ENCODE assay signal across 32 mouse cellular contexts in the genomic region with DNA sequence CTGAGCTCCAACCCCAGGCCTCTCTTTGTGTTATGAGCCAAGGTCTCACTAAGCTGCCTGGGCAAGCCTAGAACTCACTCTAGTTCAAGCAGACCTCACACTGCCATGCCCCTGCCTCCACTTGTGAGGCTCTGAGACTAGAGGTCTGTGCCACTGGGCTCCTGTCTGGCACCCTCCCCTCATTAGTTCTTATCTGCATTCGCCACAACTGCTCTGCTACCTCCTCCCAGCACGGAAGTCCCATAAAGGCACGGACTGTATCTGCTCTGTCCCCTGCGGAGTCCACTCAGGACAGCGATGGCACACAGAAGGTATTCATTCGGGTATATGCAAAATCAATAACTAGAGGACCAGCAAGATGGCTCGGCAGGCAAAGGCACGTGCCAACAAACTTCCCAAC. TPM values are rescaled to one million over a fixed set of nuclear protein-coding genes. Genes with fewer than 3 reads are reported as not detected.
DNase-seq lines count a peak whose midpoint lies in the region; ATAC-seq lines count a peak whose summit lies in the region.
"Had no signal": no experiment of that assay in that cellular context is flagged by ENCODE, and none has a peak within 500 bp of the region (broad histone marks: within the 10 kb centered on the region; RNA-seq: fewer than 3 reads in every experiment).

No protein-coding gene starts in this region.

- no peak for DNase-seq in embryonic facial prominence, embryonic 10.5 days (ENCODE audit: low spot score)
- no peak for DNase-seq in liver, embryonic 11.5 days (ENCODE audit: low spot score)
- no peak for DNase-seq in left cerebral cortex, postnatal 25 days (ENCODE audit: low spot score in 2 of 2)
- DNase-seq in frontal cortex, postnatal 25 days (ENCODE audit: low spot score in 2 of 2): no peak
- no peak for DNase-seq in c-Kit-positive CD71-positive TER-119-positive erythroid progenitor cells, embryonic 14.5 days (ENCODE audit: low spot score)
- DNase-seq: adrenal gland, adult 2 months; B cell, adult 2 months; cerebellum, adult 11 months; cerebellum, adult 9-10 months; cerebellum, postnatal 36 days; embryo, embryonic 11 days; gastrocnemius, postnatal 14 days; heart, postnatal 14 days; kidney, adult 2 months; kidney, postnatal 36 days; layer of hippocampus, postnatal 36 days; lung, adult 2 months; lung, postnatal 10 days; right cerebral cortex, adult 18-20 months; spleen, adult 18-20 months; thymus, postnatal 14 days had no signal

- H3K4me2 ChIP-seq in liver, embryonic 11.5 days: no peak overlapping the region
- H3K4me2 ChIP-seq in liver, embryonic 16.5 days (ENCODE audit: low read depth, low read length): no peak overlapping the region
- H3K4me2 ChIP-seq: embryonic facial prominence, embryonic 15.5 days; intestine, embryonic 15.5 days; limb, embryonic 13.5 days; neural tube, embryonic 12.5 days had no signal

- 90% methylated on average over 8 of the region's 8 CpGs for WGBS in embryonic facial prominence, embryonic 10.5 days
- WGBS in liver, embryonic 11.5 days: 62% methylated on average over 8 of the region's 8 CpGs
- 40% methylated on average over 8 of the region's 8 CpGs for WGBS in liver, embryonic 16.5 days (ENCODE audit: insufficient replicate concordance)

- H3K27me3 ChIP-seq in embryonic facial prominence, embryonic 10.5 days (replicated peaks; ENCODE audit: low read depth, poor library complexity, severe bottlenecking): no peaks in the 10 kb centered on the region
- H3K27me3 ChIP-seq in liver, embryonic 11.5 days (replicated peaks; ENCODE audit: control insufficient read depth, insufficient read depth, low read length): no peaks in the 10 kb centered on the region
- H3K27me3 ChIP-seq in liver, embryonic 16.5 days (ENCODE audit: control insufficient read depth, insufficient read depth, low read depth, low read length): no peaks in the 10 kb centered on the region
- H3K27me3 ChIP-seq: embryonic facial prominence, embryonic 15.5 days; intestine, embryonic 15.5 days; limb, embryonic 13.5 days; neural tube, embryonic 12.5 days had no signal

- H3K9me3 ChIP-seq in embryonic facial prominence, embryonic 10.5 days: no peaks in the 10 kb centered on the region
- H3K9me3 ChIP-seq in liver, embryonic 11.5 days (ENCODE audit: control insufficient read depth, low read length): no peaks in the 10 kb centered on the region
- no peaks in the 10 kb centered on the region for H3K9me3 ChIP-seq in liver, embryonic 16.5 days (replicated peaks; ENCODE audit: control insufficient read depth, low read length)
- H3K9me3 ChIP-seq: embryonic facial prominence, embryonic 15.5 days; intestine, embryonic 15.5 days; limb, embryonic 13.5 days; midbrain, embryonic 10.5 days; neural tube, embryonic 12.5 days had no signal

- H3K27ac ChIP-seq in embryonic facial prominence, embryonic 10.5 days (replicated peaks): peak overlapping the region; percentile 60
- no peak overlapping the region for H3K27ac ChIP-seq in liver, embryonic 11.5 days (ENCODE audit: low read depth, low read length)
- H3K27ac ChIP-seq in liver, embryonic 16.5 days (ENCODE audit: low read length): no peak overlapping the region
- H3K27ac ChIP-seq: embryonic facial prominence, embryonic 15.5 days; hindbrain, postnatal 0 days; intestine, embryonic 15.5 days; macrophage; midbrain, embryonic 10.5 days; neural tube, embryonic 12.5 days had no signal

- no peak overlapping the region for H3K4me3 ChIP-seq in embryonic facial prominence, embryonic 10.5 days
- H3K4me3 ChIP-seq in liver, embryonic 11.5 days (ENCODE audit: low read depth, low read length): no peak overlapping the region
- H3K4me3 ChIP-seq in liver, embryonic 16.5 days (ENCODE audit: low read depth, low read length): no peak overlapping the region
- H3K4me3 ChIP-seq: embryonic facial prominence, embryonic 15.5 days; intestine, embryonic 15.5 days; limb, embryonic 13.5 days; midbrain, embryonic 10.5 days; myocyte; neural tube, embryonic 12.5 days had no signal

- H3K9ac ChIP-seq in liver, embryonic 11.5 days (ENCODE audit: low read depth, low read length): no peak overlapping the region
- H3K9ac ChIP-seq in liver, embryonic 16.5 days (ENCODE audit: low read depth, low read length): no peak overlapping the region
- H3K9ac ChIP-seq: embryonic facial prominence, embryonic 15.5 days; intestine, embryonic 15.5 days; limb, embryonic 13.5 days; neural tube, embryonic 12.5 days had no signal

- 0 out of 2 replicates have a peak, but pooled peaks have one; percentile 20 for ATAC-seq in common myeloid progenitor, adult 5-6 weeks (replicated peaks; ENCODE audit: low read depth, poor library complexity, severe bottlenecking)
- ATAC-seq in liver, embryonic 11.5 days (replicated peaks; ENCODE audit: low FRiP score): peak; percentile 73
- peak; percentile 58; the same call in 1 of the 2 replicates for ATAC-seq in liver, embryonic 16.5 days (ENCODE audit: low read depth)
- ATAC-seq: forebrain, embryonic 16.5 days; hindbrain, postnatal 0 days; intestine, embryonic 15.5 days had no signal

- H3K4me1 ChIP-seq in embryonic facial prominence, embryonic 10.5 days: peaks cover 85% of the 10 kb centered on the region
- H3K4me1 ChIP-seq in liver, embryonic 11.5 days (replicated peaks; ENCODE audit: control insufficient read depth, insufficient read depth, low read length): peaks cover 23% of the 10 kb centered on the region
- peaks cover 14% of the 10 kb centered on the region for H3K4me1 ChIP-seq in liver, embryonic 16.5 days (ENCODE audit: control insufficient read depth, low read depth, low read length)

- H3K36me3 ChIP-seq in embryonic facial prominence, embryonic 10.5 days (replicated peaks): peaks cover 16% of the 10 kb centered on the region
- no peaks in the 10 kb centered on the region for H3K36me3 ChIP-seq in liver, embryonic 11.5 days (ENCODE audit: control insufficient read depth, insufficient read depth, low read length)
- H3K36me3 ChIP-seq in liver, embryonic 16.5 days (ENCODE audit: control insufficient read depth, insufficient read depth): no peaks in the 10 kb centered on the region
- H3K36me3 ChIP-seq: embryonic facial prominence, embryonic 15.5 days; intestine, embryonic 15.5 days; midbrain, embryonic 10.5 days; neural tube, embryonic 12.5 days had no signal

- intact Hi-C loops in left cerebral cortex, postnatal 25 days (cut with DNase I): no loop called here

RNA-seq across cellular contexts. Expression of a gene that starts 19.4 kb away (rescaled TPM):
- 6.5 and 8.9 TPM in 2 replicates for total RNA-seq in common myeloid progenitor, adult 5-6 weeks (2017)
- 46.6 and 54.5 TPM in 2 replicates for polyA plus RNA-seq in embryonic facial prominence, embryonic 10.5 days (2016; fragmentation: Nextera tagmentation; extraction: Ambion mirVana)
- polyA plus RNA-seq in liver, embryonic 11.5 days (2014; fragmentation: Nextera tagmentation; extraction: Ambion mirVana): 51.9 and 61.4 TPM in 2 replicates
- polyA plus RNA-seq in liver, embryonic 16.5 days (2015; fragmentation: Nextera tagmentation; extraction: Ambion mirVana): 16.3 and 23.4 TPM in 2 replicates
- total RNA-seq in left cerebral cortex, postnatal 25 days (2021): 10 to 100 TPM; 70.5 to 72.2 TPM

Comparison
In these comparisons a context has a peak if more than half of its experiments do, and no peak if none do; other contexts are left out.
1. ATAC-seq: peak in every context shown above with its lines; median percentile 73 in liver, embryonic 11.5 days; 58 in liver, embryonic 16.5 days; 20 in common myeloid progenitor, adult 5-6 weeks.